Mouse (Mus musculus) left cerebral cortex, adult 2 months (tissue): Measurements from ENCODE around the gene Lrmda. TPM values are rescaled to one million over a fixed set of nuclear protein-coding genes. Genes with fewer than 3 reads are reported as not detected.

Source experiments
- DNase-seq, 2 experiments: peaks; one replicate each; pipeline ENCODE4 v3.0.0; 2021 to 2022; ENCODE audit warnings: low spot score in 2 of 2, mixed read lengths in 1 of 2; ENCODE audit errors: extremely low spot score in 1 of 2
- H3K27ac ChIP-seq: fragments of 200-600 bp; 2 replicates; pipeline ENCODE4 v1.8.1; 2022
- H3K4me3 ChIP-seq: fragments of 200-600 bp; 2 replicates; pipeline ENCODE4 v1.8.1; 2022
- CTCF ChIP-seq: fragments of 200-600 bp; IDR thresholded peaks from 2 replicates; pipeline ENCODE4 v1.8.1; 2022; ENCODE audit warnings: antibody characterized with exemption, mild to moderate bottlenecking, moderate library complexity
- intact Hi-C: fragments of 180-260 bp; cut with DNase I; formaldehyde crosslinking; loops from one replicate; pipeline ENCODE4 v1.15.1; 2025
- microRNA-seq, 2 experiments: library from miRNA; unstranded; fragments of <30 nt; microRNA quantifications; one replicate each; pipeline ENCODE4 v1.2.0; 2021
- total RNA-seq, 2 experiments: library from RNA; stranded (reverse); gene quantifications; 2 replicates each; pipeline ENCODE4 v1.2.3; 2021

Lrmda gene
- total RNA-seq, 2 experiments from 2014 or later, result 0.87 to 0.97 TPM

DNA sequence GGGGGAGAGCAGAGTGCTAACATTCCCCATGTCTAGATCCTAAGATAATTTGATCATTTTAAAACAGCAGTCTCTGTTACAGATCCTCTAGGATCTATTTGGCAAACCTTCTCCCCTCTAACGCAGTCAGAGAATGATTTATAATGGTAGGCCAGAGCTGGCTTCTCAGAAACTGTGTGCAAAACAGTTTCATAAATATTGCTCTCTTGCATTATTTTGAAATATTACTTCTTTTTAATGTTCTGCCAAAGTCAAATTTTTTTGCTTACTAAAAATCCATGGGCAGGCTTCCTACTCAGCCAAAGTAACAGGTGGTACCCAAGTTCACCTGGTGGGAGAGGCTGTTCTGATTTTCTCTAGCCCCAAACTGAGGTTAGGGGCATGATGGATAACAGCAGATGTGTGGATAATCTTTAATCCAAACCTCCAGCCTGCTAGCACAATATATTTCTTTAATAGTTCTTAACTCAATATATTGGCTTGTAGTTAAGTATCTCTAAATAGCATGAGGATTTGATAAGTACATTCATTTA is 1064.8 kb downstream of the Lrmda start:
- no peak for DNase-seq
- no peak overlapping the region for H3K4me3 ChIP-seq
- TF ChIP-seq CTCF, result no peak
- intact Hi-C loops, result no loop called here
- no peak overlapping the region for H3K27ac ChIP-seq

DNA sequence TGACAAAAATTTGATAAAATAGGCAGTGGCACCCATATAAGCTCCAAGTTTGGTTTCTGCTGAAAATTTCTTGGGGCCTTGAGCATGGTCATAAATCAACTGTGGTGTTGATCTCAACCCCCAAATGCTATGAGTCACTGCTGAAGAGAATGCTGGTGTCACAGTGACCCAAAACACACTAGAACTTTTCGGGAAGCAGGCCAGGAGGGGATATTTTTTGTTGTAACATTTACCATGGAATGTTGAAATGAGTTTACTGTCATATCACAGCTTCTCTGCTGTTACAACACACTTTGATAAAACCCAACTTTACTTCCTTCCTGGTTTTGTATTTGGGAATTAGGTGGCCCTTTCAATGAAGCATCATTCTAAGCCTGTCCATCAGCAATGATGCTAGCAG is 1065.3 kb downstream of the Lrmda start:
- Histone ChIP-seq H3K27ac (no peak overlapping the region), H3K4me3 (no peak overlapping the region)
- intact Hi-C loops, result no loop called here
- TF ChIP-seq CTCF, result no peak
- no peak for DNase-seq

DNA sequence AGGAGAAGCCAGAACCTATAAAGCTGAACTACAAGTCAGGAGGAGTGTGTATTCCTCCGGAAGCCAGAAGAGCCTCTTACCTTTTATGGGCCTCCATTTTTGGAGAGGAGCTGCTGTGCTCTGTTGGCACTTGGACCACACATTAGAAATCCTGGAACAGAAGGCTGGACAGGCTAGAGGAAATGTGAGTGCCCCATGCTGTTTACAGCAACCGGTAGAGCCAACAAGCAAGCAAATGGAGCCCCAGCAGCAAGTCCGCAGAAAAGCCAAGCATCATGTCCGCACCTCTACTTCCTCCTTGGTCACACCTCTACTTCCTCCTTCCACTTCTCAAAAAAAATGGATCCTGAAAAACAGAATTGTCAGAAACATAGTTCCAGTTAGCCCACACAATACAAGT is 1073.8 kb downstream of the Lrmda start:
- intact Hi-C loops, result no loop called here
- no peak for TF ChIP-seq CTCF
- H3K4me3 ChIP-seq, result no peak overlapping the region
- DNase-seq, result no peak
- H3K27ac ChIP-seq, result no peak overlapping the region

DNA sequence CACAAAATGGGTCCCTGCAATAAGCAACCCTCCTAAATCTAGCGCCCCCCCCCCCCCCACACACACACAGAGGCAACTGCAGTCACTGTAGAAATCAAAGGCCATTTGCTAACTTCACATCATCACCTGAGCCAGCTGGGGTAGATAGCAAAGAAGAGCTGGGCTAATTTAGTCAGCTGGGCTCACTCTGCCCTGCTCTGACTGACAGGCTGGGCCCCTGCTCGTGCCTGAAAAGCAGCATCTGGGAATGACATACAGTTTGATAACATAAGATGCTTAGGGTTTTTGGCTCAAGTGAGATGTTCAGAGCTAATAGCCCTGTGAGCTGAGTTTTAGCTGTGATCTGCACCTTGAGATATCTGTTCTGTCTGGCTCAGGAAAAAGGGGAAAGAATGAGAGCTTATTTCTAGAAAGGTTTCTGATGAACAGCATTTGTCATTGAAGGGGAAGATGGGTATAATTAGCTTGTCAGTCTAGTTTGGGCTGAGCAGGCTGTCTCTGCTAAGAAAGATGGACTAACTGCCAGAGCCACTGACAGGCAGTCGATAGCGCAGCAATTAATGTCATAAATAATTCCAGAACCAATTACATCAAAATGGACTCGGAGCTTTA is 1075.1 kb downstream of the Lrmda start:
- no peak for DNase-seq
- intact Hi-C loops, result no loop called here
- Histone ChIP-seq H3K4me3 (no peak overlapping the region), H3K27ac (no peak overlapping the region)
- TF ChIP-seq CTCF, result no peak

DNA sequence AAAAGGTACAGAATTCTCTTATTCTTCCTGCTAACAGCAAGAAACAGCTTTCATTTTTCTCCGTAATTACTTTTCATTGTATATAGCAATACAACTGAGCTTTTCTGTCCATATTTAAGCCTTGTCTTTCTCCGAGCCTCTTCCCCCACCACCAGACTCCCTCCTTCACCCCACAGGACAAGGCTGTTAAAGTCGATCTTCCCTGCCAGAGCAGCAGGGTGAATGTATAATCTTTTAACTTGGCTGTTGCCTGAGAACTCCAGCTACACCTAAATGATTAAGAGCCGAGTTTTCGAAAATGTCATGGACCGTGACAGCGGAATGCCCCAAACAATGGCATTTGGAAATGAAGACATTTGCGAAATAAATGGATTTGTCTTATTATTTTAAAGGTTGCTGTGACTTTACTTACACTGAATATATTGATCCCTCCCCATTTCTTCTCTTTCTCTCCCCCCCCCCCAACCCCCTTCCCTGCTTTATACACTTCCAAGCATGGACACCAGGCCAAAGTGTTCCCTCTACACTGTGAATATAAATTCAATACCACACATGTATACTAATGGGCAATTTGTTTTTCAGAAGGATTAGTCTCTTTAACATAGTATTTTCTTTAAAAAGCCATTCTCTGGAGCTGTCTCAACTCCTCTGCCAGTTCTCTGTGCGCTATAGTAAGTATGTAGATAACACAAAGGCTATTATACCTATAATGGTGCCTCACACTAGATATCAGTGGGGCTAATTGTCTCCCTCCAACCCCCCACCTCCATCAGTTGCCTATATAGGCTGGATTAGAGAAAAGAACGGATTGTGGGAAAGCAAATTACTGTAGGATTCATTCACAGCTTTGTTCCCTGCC is 1075.9 kb downstream of the Lrmda start:
- Histone ChIP-seq H3K4me3 (no peak overlapping the region), H3K27ac (no peak overlapping the region)
- no peak for TF ChIP-seq CTCF
- DNase-seq, result no peak
- intact Hi-C loops, result no loop called here

DNA sequence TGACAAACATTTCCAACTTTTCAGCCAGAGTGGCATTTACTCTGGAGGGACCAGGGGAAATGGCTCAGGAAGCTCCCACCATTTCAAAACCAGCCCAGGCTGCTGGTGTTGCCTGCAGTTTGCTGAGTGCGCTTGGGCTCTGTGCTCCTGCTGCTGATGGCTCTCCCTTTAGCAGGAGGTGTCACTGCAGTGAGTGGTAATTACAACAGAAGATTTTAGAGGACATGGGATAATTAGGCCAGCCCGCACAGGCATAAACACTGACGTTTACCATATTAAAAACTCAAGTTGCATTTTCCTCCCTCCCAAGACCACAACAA is 1076.5 kb downstream of the Lrmda start:
- no peak overlapping the region for H3K27ac ChIP-seq
- TF ChIP-seq CTCF, result no peak
- intact Hi-C loops, result no loop called here
- no peak for DNase-seq
- H3K4me3 ChIP-seq, result no peak overlapping the region

DNA sequence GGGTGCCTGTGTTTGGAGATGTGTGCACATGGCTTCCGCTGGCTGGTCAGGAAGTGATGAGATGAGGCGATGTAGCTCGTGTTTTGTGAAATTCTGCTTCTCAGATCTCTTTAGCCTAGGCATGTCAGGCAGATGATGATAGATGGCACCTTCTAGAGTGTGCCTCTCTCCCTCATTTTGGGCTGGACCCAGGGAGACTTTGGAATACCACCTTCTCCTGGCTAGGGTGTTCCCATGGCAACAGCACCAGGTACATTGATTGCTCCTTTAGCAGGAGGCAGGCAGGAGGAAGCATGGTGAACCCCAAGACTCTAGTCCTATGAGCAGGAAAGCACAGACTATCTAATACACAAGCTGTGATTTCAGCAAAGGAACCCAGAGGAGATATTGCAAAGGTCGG is 1076.9 kb downstream of the Lrmda start:
- DNase-seq, result no peak
- H3K4me3 ChIP-seq, result no peak overlapping the region
- H3K27ac ChIP-seq, result no peak overlapping the region
- intact Hi-C loops, result no loop called here
- no peak for TF ChIP-seq CTCF

Small RNA genes lying within 50 kb of the gene (microRNA-seq; reads per million reads assigned to microRNA genes)
- 0 reads per million in 2 experiments for gene Gm27532

Other genes with a start within 250 kb of the Lrmda start
- 100 to 1,000 TPM; 201 to 230 TPM for gene Vdac2, start 194.5 kb upstream of the Lrmda start, total RNA-seq
- 10 to 100 TPM; 22.8 to 24.9 TPM for gene Comtd1, start 170.7 kb upstream of the Lrmda start, total RNA-seq
- 1 to 10 TPM; 2.2 to 3.3 TPM for gene Zfp503, start 30.1 kb upstream of the Lrmda start, total RNA-seq